Mouse (Mus musculus): ENCODE results near the gene Evc2.

DNA sequence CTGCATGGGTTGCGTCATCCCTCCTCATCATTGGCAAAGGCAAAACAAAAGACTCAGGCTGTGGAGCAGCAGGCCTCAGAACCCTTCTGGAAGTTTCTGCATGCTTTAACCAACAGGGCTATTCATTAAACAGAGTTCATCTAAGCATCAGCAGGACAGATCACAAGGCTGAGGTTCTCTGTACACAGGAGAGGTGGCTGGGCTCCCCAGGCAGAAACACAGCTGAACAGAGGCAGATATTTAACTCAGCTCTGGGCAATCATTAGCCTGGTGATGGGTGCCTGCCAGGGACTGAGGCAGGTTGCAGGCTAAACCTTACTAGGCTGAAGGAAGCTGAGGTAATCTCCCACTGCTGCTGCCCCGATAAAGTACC is 7.2 kb upstream of the Evc2 start:
- TF ChIP-seq E2F4 (IDR thresholded peaks at IDR 0.05; ENCODE audit: insufficient read depth) = no peak
- TF ChIP-seq POLR2A (IDR thresholded peaks at IDR 0.05; ENCODE audit: insufficient read length, low read depth) = no peak
